Mouse (Mus musculus) megakaryocyte-erythroid progenitor cell, adult 5-6 weeks (primary cell): ENCODE measurements around the gene Saxo1. TPM values are rescaled to one million over a fixed set of nuclear protein-coding genes. Genes with fewer than 3 reads are reported as not detected.

ENCODE experiments used
- ATAC-seq: replicated peaks from 2 replicates; pipeline ENCODE4 v1.8.0; 2016; ENCODE audit warnings: mild to moderate bottlenecking, inconsistent platforms; ENCODE audit not compliant: severe bottlenecking, poor library complexity, low FRiP score, low TSS enrichment
- total RNA-seq, 2 experiments: library from RNA; stranded (forward) in 1 of 2; stranded (reverse) in 1 of 2; fragments of 200-1000, 215-1000 nt in 1 of 2; fragments of >200 nt in 1 of 2; fragmentation: Nextera tagmentation in 1 of 2; gene quantifications; 2 replicates each; pipeline ENCODE4 v1.2.3; 2014 to 2017

Saxo1 gene
- total RNA-seq (2014; fragmentation: Nextera tagmentation) (not detected in 2 replicates), total RNA-seq (2017) (not detected in 2 replicates)

DNA sequence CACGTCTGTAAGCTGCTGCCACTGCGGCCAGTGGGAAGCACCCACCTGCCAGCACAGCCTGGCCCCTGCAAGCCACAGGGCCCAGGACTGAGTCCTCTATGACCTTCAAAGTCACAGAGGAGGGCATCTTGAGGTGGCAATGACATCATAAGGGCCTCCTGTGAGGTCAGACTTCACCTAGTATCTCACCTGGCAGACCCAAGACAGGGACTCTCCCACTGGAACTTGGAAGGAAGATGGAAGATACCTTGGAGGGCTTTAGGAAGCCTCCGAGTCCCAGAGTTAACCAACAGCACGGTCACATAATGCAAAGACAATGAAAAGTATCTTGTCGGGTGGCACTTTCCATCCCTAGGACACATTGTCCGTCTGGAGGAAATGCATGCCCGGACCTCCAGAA is at the start of gene Saxo1:
Gene Saxo1 (minus strand): TSS at position 101 of the 400 bp plus-strand sequence.
- no peak for ATAC-seq

DNA sequence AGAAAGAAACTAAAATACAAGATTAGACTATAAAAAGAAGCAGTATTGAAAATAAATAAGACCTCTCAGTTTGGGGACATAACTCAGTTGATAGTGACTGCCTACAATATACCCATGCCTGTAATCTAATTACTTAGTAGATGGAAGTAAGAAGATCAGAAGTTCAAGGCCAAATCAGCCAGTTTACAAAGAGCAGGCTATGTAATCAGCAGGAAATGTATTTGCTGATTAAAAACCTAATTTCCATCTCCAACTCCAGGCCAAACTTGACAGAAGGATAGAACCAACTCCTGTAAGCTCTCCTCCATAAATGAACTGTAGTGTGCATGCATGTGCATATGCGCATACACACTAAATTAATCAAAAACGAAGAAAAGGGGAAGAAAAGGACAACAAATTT is 33.2 kb upstream of the Saxo1 start:
- no peak for ATAC-seq

DNA sequence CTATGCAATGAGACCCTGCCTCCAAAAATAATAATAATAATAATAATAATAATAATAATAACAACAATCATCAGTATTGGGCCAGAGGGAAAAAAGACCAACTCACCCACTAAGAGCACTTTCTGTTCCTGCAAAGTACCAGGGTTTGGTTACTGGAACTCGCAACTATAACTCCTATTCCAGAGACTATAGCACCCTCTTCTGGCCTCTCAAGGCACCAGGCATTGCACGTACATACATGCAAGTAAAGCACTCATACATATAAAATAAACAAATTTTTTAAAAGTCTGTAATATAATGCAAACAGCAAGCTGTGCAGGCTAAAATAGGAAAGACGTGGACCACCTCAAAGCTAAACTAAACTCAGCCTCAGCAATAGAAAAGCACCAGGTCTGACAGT is 30.1 kb upstream of the Saxo1 start:
- ATAC-seq: no peak

DNA sequence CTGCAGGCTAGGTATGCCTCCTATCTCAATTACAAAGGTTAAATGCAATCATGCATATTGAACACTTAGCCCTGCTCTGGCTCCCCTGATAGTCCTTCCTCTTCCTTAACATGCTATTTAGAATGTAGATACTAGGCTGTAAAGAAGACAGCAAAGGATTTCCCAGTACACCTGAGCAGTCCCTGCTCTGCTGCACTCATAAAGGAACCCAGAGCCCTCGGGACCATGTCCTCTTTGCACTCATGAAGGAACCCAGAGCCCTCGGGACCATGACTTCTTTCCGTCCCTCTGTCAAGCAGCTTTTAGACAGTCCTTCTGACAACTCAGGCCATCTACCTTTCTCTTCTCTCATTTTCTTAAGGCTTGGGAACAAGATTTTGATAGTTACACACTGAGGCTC is 22.5 kb upstream of the Saxo1 start:
- ATAC-seq: no peak

DNA sequence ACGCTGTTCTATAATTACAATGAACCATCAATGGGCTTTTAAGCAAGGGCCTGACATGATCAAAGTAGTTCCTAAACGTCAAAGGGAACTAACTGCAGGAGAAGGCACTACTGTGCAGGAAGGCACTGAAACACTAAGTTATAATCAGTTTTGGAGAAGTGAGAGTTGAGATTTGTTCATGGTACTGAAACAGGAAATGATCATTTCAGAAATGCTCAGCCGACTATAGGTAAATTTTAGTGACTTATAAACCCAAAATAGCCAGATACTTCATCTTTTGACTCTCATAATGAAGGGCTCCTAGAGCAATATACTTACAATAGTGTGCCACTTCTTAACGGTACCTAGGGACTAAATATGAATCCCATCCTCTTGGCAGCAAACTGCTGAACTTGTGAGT is 21.9 kb upstream of the Saxo1 start:
- no peak for ATAC-seq

DNA sequence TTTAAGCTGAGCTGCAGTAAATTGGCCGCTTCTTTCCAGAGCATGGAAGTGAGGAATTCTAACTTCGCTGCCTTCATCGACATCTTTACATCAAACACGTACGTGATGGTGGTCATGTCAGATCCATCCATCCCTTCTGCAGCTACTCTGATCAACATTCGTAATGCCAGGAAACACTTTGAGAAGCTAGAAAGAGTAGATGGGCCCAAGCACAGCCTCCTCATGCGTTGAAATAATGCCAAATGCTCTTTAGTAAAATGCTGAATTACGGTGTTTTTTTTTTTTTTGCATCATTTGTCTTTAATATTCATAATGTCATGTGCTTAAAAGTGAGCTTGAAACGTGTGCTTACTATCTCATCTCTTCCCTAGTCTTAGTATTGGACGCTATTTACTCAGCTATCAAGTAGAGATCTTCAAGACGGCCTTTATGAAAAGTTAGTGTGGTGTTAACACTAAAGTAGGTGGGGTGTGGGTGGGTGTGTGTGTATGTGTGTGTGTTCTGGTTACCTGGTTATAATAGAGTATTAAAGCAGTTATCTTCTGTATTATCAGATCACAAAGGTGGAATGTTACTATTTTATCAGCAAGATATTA is 18.6 kb upstream of the Saxo1 start:
- ATAC-seq: no peak

DNA sequence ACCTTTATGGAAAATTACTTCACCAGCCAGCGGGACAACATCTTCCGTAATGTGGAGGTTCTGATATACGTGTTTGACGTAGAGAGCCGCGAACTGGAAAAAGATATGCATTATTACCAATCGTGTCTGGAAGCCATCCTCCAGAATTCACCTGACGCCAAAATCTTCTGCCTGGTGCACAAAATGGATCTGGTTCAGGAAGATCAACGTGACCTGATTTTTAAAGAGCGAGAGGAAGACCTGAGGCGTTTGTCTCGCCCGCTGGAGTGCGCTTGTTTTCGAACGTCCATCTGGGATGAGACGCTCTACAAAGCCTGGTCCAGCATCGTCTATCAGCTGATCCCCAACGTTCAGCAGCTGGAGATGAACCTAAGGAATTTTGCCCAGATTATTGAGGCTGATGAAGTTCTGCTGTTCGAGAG is 18.0 kb upstream of the Saxo1 start:
- peak; percentile 10; the same call in 1 of the 2 replicates for ATAC-seq

DNA sequence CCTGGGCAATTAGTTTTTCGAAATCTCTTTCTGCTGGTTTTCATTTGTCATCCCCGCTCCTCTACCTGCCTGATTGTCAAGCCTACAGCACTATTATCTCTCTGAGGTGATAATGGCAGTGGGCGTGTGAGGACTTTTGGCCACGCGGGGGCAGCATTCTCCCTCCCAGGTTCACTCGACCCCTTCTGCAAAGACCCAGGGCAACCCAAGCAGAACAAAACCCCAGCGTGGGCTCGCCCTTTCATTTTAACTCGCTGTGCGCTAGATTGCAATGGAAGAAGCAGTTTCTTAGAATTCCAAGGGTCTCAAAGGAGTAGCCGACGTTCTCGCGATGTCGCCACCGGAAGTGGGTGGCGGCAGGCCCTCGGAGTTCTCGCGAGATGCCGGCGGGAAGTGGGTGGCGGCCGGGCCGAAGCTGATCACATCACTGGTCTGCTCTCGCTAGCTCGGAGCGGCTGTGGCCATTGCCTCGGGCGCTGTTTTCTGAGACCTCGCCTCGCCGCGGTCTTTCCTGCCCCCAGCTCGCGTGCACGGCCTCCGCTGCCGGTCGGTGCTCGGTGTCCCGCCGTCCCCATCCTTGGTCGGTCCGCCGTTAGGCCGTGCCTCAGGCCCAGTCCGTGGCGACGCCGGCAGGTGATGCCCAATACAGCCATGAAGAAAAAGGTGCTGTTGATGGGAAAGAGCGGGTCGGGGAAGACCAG is 17.3 kb upstream of the Saxo1 start, which contains the start of gene Rraga:
Gene Rraga (plus strand): TSS at position 386 of the 701 bp plus-strand sequence.
- peak; percentile 92 for ATAC-seq

DNA sequence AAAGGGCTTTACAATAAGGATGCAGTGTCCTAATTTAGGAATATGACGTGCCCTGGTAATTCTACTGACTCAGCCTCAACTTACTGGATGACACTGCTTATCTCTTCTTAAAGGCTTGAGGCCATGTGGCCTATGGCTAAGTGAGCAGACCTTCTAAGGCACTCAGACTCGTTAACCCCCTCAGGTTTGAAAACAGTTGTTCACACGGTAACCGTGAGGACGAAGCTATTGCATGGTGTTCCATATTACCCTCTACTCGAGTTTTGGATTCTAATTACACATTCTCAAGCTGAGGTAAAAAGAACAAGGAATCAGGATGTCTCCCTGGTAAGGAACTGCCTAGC is 16.8 kb upstream of the Saxo1 start:
- ATAC-seq: peak; percentile 24

DNA sequence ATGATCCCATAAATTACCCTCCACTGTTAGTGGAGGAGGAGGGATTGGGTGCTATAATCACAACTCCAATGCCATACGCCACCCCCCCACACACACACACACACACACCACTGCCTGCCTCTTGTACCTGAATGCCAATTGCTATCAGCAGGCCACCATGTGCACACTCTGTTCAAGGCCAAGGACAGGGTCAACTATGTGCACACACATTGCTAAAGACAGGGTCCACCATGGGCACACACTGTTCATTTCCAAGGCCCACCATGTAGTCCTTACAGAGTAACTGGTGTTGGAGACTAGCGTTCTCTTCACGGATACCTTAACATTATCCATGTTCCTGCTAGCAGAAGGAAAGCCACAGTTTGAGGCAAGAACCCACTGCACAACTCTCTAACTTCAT is 2.9 kb upstream of the Saxo1 start:
- no peak for ATAC-seq

DNA sequence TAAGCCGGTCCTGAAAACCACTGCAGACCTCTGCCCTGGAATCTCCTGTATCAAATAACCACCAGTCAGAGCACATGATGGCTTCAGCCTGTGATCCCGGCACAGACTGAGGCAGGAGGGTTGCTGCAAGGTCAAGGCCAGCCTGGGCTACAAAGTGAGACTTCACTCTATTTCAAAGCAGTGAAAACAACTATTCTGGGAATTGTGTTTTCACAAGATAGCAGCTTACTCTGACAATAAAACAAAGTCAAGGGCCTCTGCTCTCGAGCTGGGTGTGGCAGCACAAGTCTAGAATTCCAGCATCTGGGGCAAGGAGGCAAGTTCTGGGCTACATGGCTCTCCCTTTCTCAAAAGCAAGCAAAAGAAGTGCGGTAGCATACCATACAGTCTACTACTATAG is 878 bp upstream of the Saxo1 start:
- no peak for ATAC-seq

DNA sequence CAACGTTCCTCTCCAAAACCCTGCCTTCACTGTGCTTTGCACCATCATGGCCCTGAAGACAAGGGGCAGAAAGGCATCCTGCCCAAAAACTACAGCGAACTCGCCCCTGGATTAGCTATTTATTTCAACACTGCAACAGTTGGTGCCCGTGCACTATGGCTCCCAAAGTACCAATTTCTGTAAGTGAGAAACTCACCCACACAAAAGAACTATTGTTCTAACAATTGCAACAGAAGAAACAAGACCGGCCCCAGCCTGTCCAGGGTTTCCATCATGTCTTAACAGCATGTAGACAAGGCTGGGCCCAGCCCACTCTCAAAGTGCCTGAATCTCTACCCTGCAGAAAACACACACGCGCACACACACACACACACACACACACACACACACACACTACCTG is 757 bp downstream of the Saxo1 start:
- ATAC-seq: no peak

DNA sequence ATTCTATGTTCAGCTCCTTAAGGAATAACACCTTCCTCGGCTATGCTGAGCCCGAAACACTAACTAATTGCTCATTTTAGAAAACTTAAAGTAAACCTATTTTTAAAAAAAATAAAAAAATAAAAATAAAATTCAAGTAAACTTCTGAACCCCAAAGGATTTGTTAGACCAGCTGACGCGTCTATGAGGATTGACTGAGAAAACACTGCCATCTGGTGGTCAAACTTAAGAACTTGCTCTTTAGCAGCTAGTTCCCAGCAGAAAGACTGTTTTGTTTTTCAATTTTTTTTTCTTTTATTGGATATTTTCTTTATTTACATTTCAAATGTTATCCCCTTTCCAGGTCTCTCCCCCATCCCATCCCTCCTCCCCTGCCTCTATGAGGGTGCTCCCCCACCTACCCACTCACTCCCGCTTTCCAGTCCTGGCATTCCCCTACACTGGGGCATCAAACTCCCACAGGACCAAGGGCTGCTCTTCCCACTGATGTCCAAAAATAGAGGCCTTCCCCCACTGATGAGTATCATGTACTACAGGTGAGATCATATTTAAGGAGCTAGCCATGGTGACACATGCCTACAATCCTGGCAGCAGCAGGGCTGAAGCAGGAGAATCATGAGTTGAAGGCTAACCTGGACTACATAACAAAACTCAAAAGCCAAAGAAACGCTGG is 3.0 kb downstream of the Saxo1 start:
- ATAC-seq: no peak

DNA sequence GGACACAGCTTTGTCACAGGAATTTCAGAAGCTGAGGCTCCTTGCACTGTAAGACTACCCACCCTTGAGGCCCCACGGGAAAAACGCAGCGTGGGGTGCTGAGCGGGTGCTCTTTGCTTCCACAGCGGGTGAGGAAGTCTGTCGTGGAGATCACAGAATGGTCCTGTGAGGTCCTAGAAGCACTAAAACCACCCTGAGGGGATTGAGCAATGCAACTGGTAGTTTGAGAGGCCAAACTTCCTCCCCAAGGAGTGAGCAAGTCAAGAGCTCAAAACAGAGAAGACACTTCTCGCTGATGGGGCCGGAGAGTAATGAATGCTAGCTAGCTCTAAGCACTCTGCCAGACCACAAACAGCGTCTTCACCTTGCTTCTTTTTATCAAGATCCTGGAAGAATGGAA is 9.8 kb downstream of the Saxo1 start:
- ATAC-seq: no peak

DNA sequence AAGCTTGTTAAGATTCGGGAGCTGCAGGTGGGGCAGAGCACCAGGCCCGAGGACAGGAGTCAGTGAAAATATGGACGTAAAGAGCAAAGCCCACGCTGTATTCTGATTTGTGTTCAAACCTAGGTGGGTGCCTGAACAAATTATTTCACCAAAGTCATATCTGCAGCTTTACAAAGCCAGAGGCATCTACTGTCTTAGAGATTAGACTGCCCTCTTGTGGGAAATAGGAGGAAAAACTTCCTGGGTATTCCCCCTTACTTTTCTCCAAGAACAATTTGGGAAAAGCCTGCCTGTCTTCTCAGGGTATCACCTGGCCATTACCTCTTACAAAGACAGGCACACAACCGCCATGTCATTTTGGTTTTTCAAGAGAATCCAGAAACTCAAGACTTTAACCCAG is 12.5 kb downstream of the Saxo1 start:
- no peak for ATAC-seq

DNA sequence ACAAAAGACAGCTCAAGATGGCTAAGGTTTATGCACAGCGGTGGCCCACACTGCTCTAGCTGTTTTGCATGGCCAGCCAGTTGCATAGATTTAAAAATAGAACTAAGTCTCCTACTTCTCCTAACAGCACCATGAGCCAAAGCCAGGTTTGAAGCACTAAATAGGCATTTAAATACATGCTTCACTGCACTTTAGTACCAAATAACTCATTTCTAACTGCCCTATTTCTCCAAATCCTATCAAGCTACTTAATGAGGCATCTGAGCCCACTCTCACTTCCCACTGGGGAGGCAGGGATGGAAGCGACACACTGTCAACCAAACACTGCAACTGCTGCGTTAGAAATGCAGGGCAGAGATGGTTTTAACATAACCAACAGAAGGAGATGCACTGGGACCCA is 14.1 kb downstream of the Saxo1 start:
- ATAC-seq: no peak

DNA sequence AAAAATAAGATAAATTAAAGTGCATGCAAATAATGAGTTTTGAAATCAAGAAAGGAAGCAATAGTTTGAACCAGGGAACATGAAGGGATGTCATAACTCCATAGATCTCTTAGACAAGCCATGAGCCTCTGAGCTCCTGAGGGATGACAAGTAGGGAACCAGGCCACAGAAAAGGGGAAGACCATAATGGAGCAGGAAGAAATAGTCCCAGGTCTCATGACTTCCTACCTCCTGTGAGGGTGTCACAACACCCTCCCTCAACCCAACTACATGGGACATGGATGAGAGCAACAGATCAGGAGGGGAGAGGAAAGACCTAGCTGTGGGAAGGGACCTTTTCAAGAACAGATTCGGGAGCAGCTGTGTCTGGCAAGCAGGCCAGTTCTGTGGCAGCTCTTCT is 16.6 kb downstream of the Saxo1 start:
- no peak for ATAC-seq

DNA sequence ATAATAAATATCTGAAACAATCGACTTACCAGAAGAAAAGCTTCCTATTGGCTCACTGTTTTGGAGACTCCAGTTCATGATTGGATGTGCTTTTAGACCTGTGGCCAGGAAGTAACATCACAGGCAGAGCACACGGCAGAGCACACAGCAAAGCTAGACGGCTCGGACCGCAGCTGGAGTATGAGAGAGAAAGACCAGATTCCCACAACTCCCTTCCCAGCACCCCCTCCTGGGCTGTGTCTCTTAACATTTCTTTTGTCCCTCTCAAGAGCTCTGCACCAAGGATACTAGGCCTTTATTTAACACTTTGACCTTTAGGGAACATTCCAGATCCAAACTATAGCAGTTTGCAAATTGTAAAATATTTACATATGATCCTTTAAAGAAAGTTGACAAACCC is 19.2 kb downstream of the Saxo1 start:
- no peak for ATAC-seq

DNA sequence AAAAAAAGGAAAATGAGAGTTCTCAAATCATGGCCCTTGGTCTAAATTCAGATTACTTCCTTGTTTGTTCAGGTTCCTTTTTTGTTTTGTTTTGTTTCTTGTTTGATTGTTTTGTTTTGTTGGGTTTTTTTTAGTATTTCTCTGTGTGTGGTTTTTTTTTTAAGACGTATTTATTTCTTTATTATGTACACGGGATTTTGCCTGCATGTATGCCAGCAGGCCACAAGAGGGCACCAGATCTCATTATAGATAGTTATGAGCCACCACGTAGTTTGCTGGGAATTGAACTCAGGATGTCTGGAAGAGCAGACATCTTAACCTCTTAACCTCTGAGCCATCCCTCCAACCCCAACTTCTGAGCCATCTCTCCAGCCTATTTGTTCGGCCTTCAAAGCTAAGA is 20.2 kb downstream of the Saxo1 start:
- 0 out of 2 replicates have a peak, but pooled peaks have one; percentile 34 for ATAC-seq

DNA sequence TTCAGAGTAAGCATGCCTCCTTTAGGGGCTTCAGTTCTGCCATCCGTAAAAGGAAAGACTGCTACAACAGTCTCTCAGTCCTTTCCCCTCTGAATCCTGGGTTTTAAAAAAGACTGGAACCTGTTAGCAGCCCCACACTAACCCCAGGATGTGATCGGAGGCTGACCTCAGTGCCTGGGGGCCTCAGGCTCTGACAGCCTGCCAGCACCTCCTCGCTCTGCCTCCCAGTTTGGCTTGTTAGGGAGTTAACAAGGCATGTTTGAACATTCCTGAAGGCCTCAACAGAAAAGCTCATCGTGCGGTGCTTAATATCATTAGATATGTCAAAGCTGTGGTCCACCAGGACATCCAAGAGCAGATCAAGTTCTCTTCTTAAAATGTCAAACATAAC is 24.0 kb downstream of the Saxo1 start:
- ATAC-seq: no peak
